Mouse (Mus musculus): ENCODE data around the gene Uchl4. TPM values are rescaled to one million over a fixed set of nuclear protein-coding genes. Genes with fewer than 3 reads are reported as not detected.
A peak's percentile ranks its signal among the peaks of the same experiment; 100 is the strongest.

Uchl4 gene
- polyA plus RNA-seq, 1 experiment from 2014 or later: 2.2 TPM

DNA sequence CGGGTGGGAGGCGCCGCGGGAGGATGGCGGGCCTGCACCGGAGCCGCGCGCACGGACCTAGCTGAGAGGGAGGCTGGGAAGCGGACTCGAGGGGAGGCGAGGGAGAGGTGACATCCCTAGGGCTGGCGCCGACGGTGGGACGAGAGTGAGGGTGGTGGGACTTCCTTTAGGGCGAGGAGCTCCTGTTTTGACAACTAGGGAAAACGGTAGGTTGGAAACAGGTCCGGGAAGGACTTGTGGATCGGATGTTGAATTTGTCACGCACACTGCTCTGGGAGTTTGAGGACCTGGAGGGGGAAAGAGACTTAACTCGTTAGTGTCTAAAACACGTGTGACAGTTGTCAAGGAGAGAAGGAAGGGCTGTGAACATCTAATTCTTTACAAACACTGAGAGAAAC, 46.8 kb downstream of the Uchl4 start:
- Histone ChIP-seq H3K9ac (peak overlapping the region; percentile 97), H3K9me3 (no peaks in the 10 kb centered on the region)
- 0% methylated on average over 24 of the region's 24 CpGs for WGBS

DNA sequence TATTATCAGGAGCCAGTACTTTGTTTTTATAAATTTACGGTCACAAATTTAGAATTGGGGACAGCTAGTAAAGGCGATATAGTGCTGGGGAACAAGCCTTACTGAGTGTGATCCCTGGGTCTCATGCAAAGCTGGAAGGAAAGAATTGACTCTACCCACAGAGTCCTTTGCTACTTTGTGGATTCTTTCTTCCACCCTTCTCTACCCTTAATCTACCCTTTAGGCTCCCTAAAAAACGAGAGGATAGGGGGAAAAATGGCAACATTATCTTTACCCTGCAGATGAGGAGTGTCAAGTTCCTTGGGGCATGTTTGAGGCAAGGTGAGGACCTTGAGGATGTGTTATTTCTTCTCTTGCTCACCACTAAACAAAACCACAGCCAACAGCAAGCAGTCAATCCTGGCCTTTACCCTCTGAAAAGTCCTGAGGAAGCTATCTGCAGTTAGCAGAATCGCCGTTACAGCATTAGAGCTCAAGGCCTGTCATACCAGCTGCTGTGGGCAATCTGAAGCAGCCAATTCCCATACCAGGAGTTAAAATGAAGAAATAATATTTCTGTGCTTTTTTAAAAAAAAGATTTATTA, 47.5 kb downstream of the Uchl4 start:
- peak overlapping the region; percentile 84 for H3K4me3 ChIP-seq (replicated peaks)
- no peaks in the 10 kb centered on the region for H3K27me3 ChIP-seq (replicated peaks)
- WGBS: 48% methylated on average over 5 of the region's 5 CpGs
- no peaks in the 10 kb centered on the region for H3K9me3 ChIP-seq
- 0 out of 2 replicates have a peak, but pooled peaks cover 5% of the 10 kb centered on the region for H3K4me1 ChIP-seq (replicated peaks)
- peak overlapping the region; percentile 65 for H3K4me2 ChIP-seq (replicated peaks)
- H3K9ac ChIP-seq: peak overlapping the region; percentile 97
- H3K27ac ChIP-seq: no peak overlapping the region
- H3K36me3 ChIP-seq: no peaks in the 10 kb centered on the region
- ATAC-seq: no peak

More for the DNA sequence above, 46.8 kb downstream of the Uchl4 start:
- peak; percentile 92 for ATAC-seq
- Histone ChIP-seq H3K4me2 (replicated peaks) (peak overlapping the region; percentile 65), H3K36me3 (no peaks in the 10 kb centered on the region), H3K4me3 (replicated peaks) (peak overlapping the region; percentile 84), H3K4me1 (replicated peaks) (0 out of 2 replicates have a peak, but pooled peaks cover 5% of the 10 kb centered on the region), H3K27ac (peak overlapping the region; percentile 94), H3K27me3 (replicated peaks) (no peaks in the 10 kb centered on the region)

Other genes with a start within 250 kb of the Uchl4 start
- 11.9 and 13.0 TPM in 2 replicates for gene Smad6, start 213.1 kb upstream of the Uchl4 start, polyA plus RNA-seq (2015; fragmentation: Nextera tagmentation; extraction: Ambion mirVana)
- 0.13 and 0.15 TPM in 2 replicates for gene Lctl, start 118.1 kb upstream of the Uchl4 start, polyA plus RNA-seq (2015; fragmentation: Nextera tagmentation; extraction: Ambion mirVana)
- 20.4 and 21.6 TPM in 2 replicates for gene Zwilch, start 62.1 kb upstream of the Uchl4 start, polyA plus RNA-seq (2015; fragmentation: Nextera tagmentation; extraction: Ambion mirVana)
- 1,198 and 1,252 TPM in 2 replicates for gene Rpl4, start 61.8 kb upstream of the Uchl4 start, polyA plus RNA-seq (2015; fragmentation: Nextera tagmentation; extraction: Ambion mirVana)
- 29.3 and 39.6 TPM in 2 replicates for gene Snapc5, start 55.9 kb upstream of the Uchl4 start, polyA plus RNA-seq (2015; fragmentation: Nextera tagmentation; extraction: Ambion mirVana)
- gene Map2k1, start 18.4 kb downstream of the Uchl4 start, polyA plus RNA-seq (2015; fragmentation: Nextera tagmentation; extraction: Ambion mirVana): 97.9 and 102 TPM in 2 replicates
- gene Tipin, start 46.4 kb downstream of the Uchl4 start, polyA plus RNA-seq (2015; fragmentation: Nextera tagmentation; extraction: Ambion mirVana): 171 and 190 TPM in 2 replicates
- 19.3 and 19.8 TPM in 2 replicates for gene Dis3l, start 106.1 kb downstream of the Uchl4 start, polyA plus RNA-seq (2015; fragmentation: Nextera tagmentation; extraction: Ambion mirVana)
- gene Megf11, start 150.4 kb downstream of the Uchl4 start, polyA plus RNA-seq (2015; fragmentation: Nextera tagmentation; extraction: Ambion mirVana): 0.89 and 1.3 TPM in 2 replicates

Data from intestine, embryonic 15.5 days (tissue).